Mouse (Mus musculus): ENCODE data around the gene Pmepa1. TPM values are rescaled to one million over a fixed set of nuclear protein-coding genes. Genes with fewer than 3 reads are reported as not detected.

Pmepa1 gene
- polyA plus RNA-seq (2011; ENCODE audit: insufficient read depth, insufficient read length, low read depth, missing spikeins) = 25.1 and 28.5 TPM in 2 replicates

DNA sequence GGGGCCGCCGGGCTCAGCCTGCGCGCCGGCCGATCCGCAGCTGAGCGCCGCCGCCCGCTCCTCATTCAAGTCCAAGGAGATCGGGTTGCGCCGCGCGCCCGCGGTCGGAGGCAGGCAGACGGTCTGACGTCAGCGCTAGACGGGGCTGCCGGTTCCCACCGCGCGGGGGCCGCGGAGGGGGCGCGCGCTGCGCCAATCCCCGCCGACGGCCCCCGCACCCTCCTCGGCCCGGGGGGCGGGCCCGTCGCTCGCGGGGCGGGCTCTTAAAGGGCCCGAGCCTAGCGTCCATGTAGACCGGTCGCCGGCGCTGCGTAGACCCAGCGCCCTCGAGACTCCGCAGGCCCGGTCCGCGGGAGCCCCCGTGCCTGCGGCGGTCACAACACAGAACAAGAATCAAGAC lies at the start of gene Pmepa1:
Pmepa1 (minus strand) TSS at position 125 of the 400 bp plus-strand sequence.
- peak within 1 kb of the TSS; percentile 79 for H3K4me3 ChIP-seq (ENCODE audit: low read depth, low read length)
- H3K36me3 ChIP-seq (ENCODE audit: control insufficient read depth, insufficient read depth, low read length, poor library complexity, severe bottlenecking) = no peaks in the 10 kb centered on the region
- TF ChIP-seq EP300 (IDR thresholded peaks at IDR 0.05; ENCODE audit: insufficient read depth, low read depth, low read length) = no peak
- no peak for TF ChIP-seq CTCF (IDR thresholded peaks at IDR 0.05; ENCODE audit: low read depth, low read length)
- TF ChIP-seq POLR2A (IDR thresholded peaks at IDR 0.05; ENCODE audit: insufficient read depth, low read length) = no peak
- peak within 1 kb of the TSS; percentile 98 for H3K9ac ChIP-seq (ENCODE audit: low read depth, poor library complexity, severe bottlenecking)
- no peaks in the 10 kb centered on the region for H3K9me3 ChIP-seq (replicated peaks; ENCODE audit: control insufficient read depth, insufficient read depth, low read length, poor library complexity, severe bottlenecking)
- no peaks in the 10 kb centered on the region for H3K27me3 ChIP-seq (ENCODE audit: control insufficient read depth, insufficient read depth, low read length, poor library complexity, severe bottlenecking)
- peak within 1 kb of the TSS; percentile 46 for H3K27ac ChIP-seq (ENCODE audit: insufficient read depth, low read length)
- H3K4me1 ChIP-seq (ENCODE audit: control insufficient read depth, insufficient read depth, low read length) = peaks cover 19% of the 10 kb centered on the region

DNA sequence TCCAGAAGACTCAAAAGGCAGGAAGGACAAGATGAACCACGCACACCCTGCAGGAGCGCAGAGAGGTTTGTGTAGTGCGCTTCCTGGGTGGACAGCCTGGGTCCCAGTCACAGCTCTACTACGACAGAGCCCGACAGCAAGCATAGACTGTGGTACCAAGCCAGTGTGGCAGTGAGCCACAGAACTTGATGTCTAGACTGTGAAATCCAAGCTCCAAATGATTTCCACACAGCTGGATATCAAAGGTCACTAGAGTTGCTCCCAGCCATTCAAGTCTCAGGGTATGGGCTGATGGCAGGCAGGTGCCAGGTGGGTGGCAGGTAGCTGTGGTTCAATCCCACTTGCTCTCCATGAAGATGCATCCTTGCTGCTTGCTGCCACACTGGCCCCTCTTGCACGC lies 45.4 kb upstream of the Pmepa1 start:
- Histone ChIP-seq H3K4me1 (ENCODE audit: control insufficient read depth, insufficient read depth, low read length) (peaks cover 3% of the 10 kb centered on the region), H3K27ac (ENCODE audit: insufficient read depth, low read length) (no peak overlapping the region), H3K4me3 (ENCODE audit: low read depth, low read length) (no peak overlapping the region), H3K27me3 (ENCODE audit: control insufficient read depth, insufficient read depth, low read length, poor library complexity, severe bottlenecking) (no peaks in the 10 kb centered on the region), H3K9ac (ENCODE audit: low read depth, poor library complexity, severe bottlenecking) (no peak overlapping the region), H3K36me3 (ENCODE audit: control insufficient read depth, insufficient read depth, low read length, poor library complexity, severe bottlenecking) (no peaks in the 10 kb centered on the region), H3K9me3 (replicated peaks; ENCODE audit: control insufficient read depth, insufficient read depth, low read length, poor library complexity, severe bottlenecking) (peaks cover 4% of the 10 kb centered on the region; the same call in 1 of the 2 replicates)
- TF ChIP-seq EP300 (IDR thresholded peaks at IDR 0.05; ENCODE audit: insufficient read depth, low read depth, low read length) (no peak), CTCF (IDR thresholded peaks at IDR 0.05; ENCODE audit: low read depth, low read length) (no peak), POLR2A (IDR thresholded peaks at IDR 0.05; ENCODE audit: insufficient read depth, low read length) (no peak)

DNA sequence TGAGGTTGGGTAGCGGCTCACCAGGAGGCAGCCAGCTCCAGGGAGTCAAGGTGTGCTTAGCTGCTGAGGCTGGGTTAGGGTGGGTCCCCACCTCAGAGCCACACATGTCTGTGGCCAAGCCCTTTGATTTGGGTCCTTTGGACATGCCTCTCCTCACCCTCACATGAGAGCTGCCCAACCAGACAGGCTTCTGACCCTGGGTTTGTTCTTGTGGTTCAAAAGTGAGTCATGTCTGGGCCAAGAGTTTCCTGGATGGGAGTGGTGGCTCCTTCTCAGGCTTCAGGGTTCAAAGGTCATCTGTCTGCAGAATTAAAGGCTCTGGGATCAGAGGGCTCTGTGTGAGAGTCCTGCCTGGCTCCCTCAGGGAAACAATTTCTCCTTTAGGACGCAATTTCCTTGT lies 44.9 kb upstream of the Pmepa1 start:
- no peak overlapping the region for H3K4me3 ChIP-seq (ENCODE audit: low read depth, low read length)
- H3K4me1 ChIP-seq (ENCODE audit: control insufficient read depth, insufficient read depth, low read length) = peaks cover 3% of the 10 kb centered on the region
- H3K9ac ChIP-seq (ENCODE audit: low read depth, poor library complexity, severe bottlenecking) = no peak overlapping the region
- no peaks in the 10 kb centered on the region for H3K36me3 ChIP-seq (ENCODE audit: control insufficient read depth, insufficient read depth, low read length, poor library complexity, severe bottlenecking)
- TF ChIP-seq CTCF (IDR thresholded peaks at IDR 0.05; ENCODE audit: low read depth, low read length) (no peak), EP300 (IDR thresholded peaks at IDR 0.05; ENCODE audit: insufficient read depth, low read depth, low read length) (no peak), POLR2A (IDR thresholded peaks at IDR 0.05; ENCODE audit: insufficient read depth, low read length) (no peak)
- no peaks in the 10 kb centered on the region for H3K27me3 ChIP-seq (ENCODE audit: control insufficient read depth, insufficient read depth, low read length, poor library complexity, severe bottlenecking)
- no peak overlapping the region for H3K27ac ChIP-seq (ENCODE audit: insufficient read depth, low read length)
- H3K9me3 ChIP-seq (replicated peaks; ENCODE audit: control insufficient read depth, insufficient read depth, low read length, poor library complexity, severe bottlenecking) = peaks cover 4% of the 10 kb centered on the region; the same call in 1 of the 2 replicates

DNA sequence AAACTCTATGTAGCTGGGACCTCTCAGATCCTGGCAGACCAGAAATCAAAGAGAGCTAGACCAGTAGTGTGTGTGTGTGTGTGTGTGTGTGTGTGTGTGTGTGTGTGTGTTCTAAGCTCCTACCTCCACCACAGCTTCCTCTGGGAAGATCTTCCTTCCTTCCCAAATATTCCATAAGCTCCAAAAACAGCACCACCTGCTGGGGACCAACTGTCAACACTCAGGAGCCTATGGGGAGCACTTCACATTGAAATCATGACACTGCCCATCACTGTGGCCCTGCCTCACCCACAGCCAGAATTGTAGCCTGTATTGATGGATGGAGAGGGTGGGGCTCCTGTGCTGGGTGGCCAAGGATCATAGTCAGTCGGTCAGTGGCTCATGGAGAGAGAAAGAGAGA lies 38.0 kb upstream of the Pmepa1 start:
- H3K9me3 ChIP-seq (replicated peaks; ENCODE audit: control insufficient read depth, insufficient read depth, low read length, poor library complexity, severe bottlenecking) = no peaks in the 10 kb centered on the region
- H3K36me3 ChIP-seq (ENCODE audit: control insufficient read depth, insufficient read depth, low read length, poor library complexity, severe bottlenecking) = no peaks in the 10 kb centered on the region
- H3K4me1 ChIP-seq (ENCODE audit: control insufficient read depth, insufficient read depth, low read length) = no peaks in the 10 kb centered on the region
- H3K4me3 ChIP-seq (ENCODE audit: low read depth, low read length) = no peak overlapping the region
- H3K9ac ChIP-seq (ENCODE audit: low read depth, poor library complexity, severe bottlenecking) = no peak overlapping the region
- no peak overlapping the region for H3K27ac ChIP-seq (ENCODE audit: insufficient read depth, low read length)
- no peaks in the 10 kb centered on the region for H3K27me3 ChIP-seq (ENCODE audit: control insufficient read depth, insufficient read depth, low read length, poor library complexity, severe bottlenecking)
- no peak for TF ChIP-seq EP300 (IDR thresholded peaks at IDR 0.05; ENCODE audit: insufficient read depth, low read depth, low read length)
- no peak for TF ChIP-seq POLR2A (IDR thresholded peaks at IDR 0.05; ENCODE audit: insufficient read depth, low read length)
- no peak for TF ChIP-seq CTCF (IDR thresholded peaks at IDR 0.05; ENCODE audit: low read depth, low read length)

DNA sequence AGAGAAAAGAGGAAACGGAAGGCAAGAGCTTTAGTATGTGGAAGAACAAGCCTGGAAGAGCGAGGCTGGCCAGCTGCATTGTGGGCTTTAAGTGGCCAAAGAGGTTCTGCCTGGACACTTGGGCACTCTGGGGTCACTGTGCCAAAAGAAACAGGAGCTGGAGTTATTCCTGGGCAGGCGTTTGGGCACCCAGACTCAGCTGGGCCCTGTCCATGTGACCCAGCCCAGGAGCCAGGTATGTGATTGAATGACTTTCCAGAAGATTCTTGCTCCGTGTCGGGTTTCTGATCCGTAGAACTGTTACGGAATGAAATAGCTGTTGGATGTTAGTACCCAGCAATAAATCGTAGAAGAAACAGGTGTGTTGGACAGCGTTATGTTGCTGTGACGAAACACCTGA lies 32.2 kb upstream of the Pmepa1 start:
- H3K36me3 ChIP-seq (ENCODE audit: control insufficient read depth, insufficient read depth, low read length, poor library complexity, severe bottlenecking) = no peaks in the 10 kb centered on the region
- H3K9me3 ChIP-seq (replicated peaks; ENCODE audit: control insufficient read depth, insufficient read depth, low read length, poor library complexity, severe bottlenecking) = no peaks in the 10 kb centered on the region
- no peaks in the 10 kb centered on the region for H3K27me3 ChIP-seq (ENCODE audit: control insufficient read depth, insufficient read depth, low read length, poor library complexity, severe bottlenecking)
- H3K9ac ChIP-seq (ENCODE audit: low read depth, poor library complexity, severe bottlenecking) = no peak overlapping the region
- no peak for TF ChIP-seq CTCF (IDR thresholded peaks at IDR 0.05; ENCODE audit: low read depth, low read length)
- no peak for TF ChIP-seq POLR2A (IDR thresholded peaks at IDR 0.05; ENCODE audit: insufficient read depth, low read length)
- TF ChIP-seq EP300 (IDR thresholded peaks at IDR 0.05; ENCODE audit: insufficient read depth, low read depth, low read length) = no peak
- no peak overlapping the region for H3K4me3 ChIP-seq (ENCODE audit: low read depth, low read length)
- peaks cover 1% of the 10 kb centered on the region for H3K4me1 ChIP-seq (ENCODE audit: control insufficient read depth, insufficient read depth, low read length)
- H3K27ac ChIP-seq (ENCODE audit: insufficient read depth, low read length) = no peak overlapping the region

DNA sequence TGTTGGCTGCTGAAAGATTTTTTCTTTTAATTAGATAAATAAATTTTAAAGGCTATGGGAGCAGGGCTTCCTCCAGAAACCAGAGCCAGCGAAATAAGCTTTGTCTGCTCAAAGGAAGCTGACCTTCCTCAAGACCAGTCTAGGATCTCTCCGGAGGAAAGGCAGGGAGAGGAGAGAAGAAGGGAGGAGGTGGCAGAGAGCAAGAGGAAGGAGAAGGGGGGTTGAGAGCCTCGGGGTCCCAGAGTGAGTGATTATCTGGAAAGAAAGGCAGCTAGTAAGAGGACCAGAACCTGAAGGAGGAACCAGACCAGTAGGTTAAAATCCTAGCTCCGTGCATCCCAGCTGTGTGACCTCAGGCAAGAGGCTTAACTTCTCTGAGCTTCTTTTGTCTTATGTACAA lies 31.7 kb upstream of the Pmepa1 start:
- no peak overlapping the region for H3K4me3 ChIP-seq (ENCODE audit: low read depth, low read length)
- no peaks in the 10 kb centered on the region for H3K9me3 ChIP-seq (replicated peaks; ENCODE audit: control insufficient read depth, insufficient read depth, low read length, poor library complexity, severe bottlenecking)
- H3K27ac ChIP-seq (ENCODE audit: insufficient read depth, low read length) = no peak overlapping the region
- no peaks in the 10 kb centered on the region for H3K36me3 ChIP-seq (ENCODE audit: control insufficient read depth, insufficient read depth, low read length, poor library complexity, severe bottlenecking)
- no peak overlapping the region for H3K9ac ChIP-seq (ENCODE audit: low read depth, poor library complexity, severe bottlenecking)
- no peaks in the 10 kb centered on the region for H3K27me3 ChIP-seq (ENCODE audit: control insufficient read depth, insufficient read depth, low read length, poor library complexity, severe bottlenecking)
- TF ChIP-seq EP300 (IDR thresholded peaks at IDR 0.05; ENCODE audit: insufficient read depth, low read depth, low read length) = no peak
- peaks cover 1% of the 10 kb centered on the region for H3K4me1 ChIP-seq (ENCODE audit: control insufficient read depth, insufficient read depth, low read length)
